Mouse (Mus musculus) ovary, postnatal 36 days (tissue): ENCODE data around the gene Med8.

Experiments used
- DNase-seq: peaks from one replicate; pipeline ENCODE4 v3.0.0; 2022; ENCODE audit warnings: low spot score, mixed read lengths

Med8 gene

GRCm38 (mm10) chr4:118415779-118416178 lies 6.6 kb downstream of the Med8 start:
- no peak for DNase-seq

GRCm38 (mm10) chr4:118416329-118416728 lies 7.2 kb downstream of the Med8 start:
- no peak for DNase-seq

GRCm38 (mm10) chr4:118417112-118417797 lies 8.1 kb downstream of the Med8 start:
- DNase-seq: no peak

- DNase-seq: no peak
These were observed 12.2 kb downstream of the Med8 start for GRCm38 (mm10) chr4:118421384-118421783.

- DNase-seq: no peak
These were observed 15.5 kb downstream of the Med8 start for GRCm38 (mm10) chr4:118424541-118425160.

GRCm38 (mm10) chr4:118425374-118425773 lies 16.2 kb downstream of the Med8 start:
- DNase-seq: no peak

- no peak for DNase-seq
These were observed 18.3 kb downstream of the Med8 start for GRCm38 (mm10) chr4:118427415-118427767.

- peak; percentile 93 for DNase-seq
These were observed 18.8 kb downstream of the Med8 start, which contains the start of gene Elovl1 for GRCm38 (mm10) chr4:118427768-118428451. Elovl1 (plus strand) TSS chr4:118428093.

GRCm38 (mm10) chr4:118428531-118429214 lies 19.5 kb downstream of the Med8 start:
- DNase-seq: peak; percentile 14

- peak; percentile 28 for DNase-seq
These were observed 20.2 kb downstream of the Med8 start for GRCm38 (mm10) chr4:118429215-118429895.

- DNase-seq: no peak
These were observed 23.2 kb downstream of the Med8 start for GRCm38 (mm10) chr4:118432332-118432731.

GRCm38 (mm10) chr4:118436820-118437603 lies 27.9 kb downstream of the Med8 start, which contains the start of gene Cdc20:
Cdc20 (minus strand) TSS chr4:118437352.
- peak; percentile 87 for DNase-seq

GRCm38 (mm10) chr4:118437829-118438253 lies 28.7 kb downstream of the Med8 start:
- DNase-seq: peak; percentile 16

- DNase-seq: no peak
These were observed 36.0 kb downstream of the Med8 start for GRCm38 (mm10) chr4:118445088-118445487.

- peak; percentile 55 for DNase-seq
These were observed 36.8 kb downstream of the Med8 start for GRCm38 (mm10) chr4:118445781-118446414.

- no peak for DNase-seq
These were observed 37.4 kb downstream of the Med8 start for GRCm38 (mm10) chr4:118446415-118447153.

- DNase-seq: no peak
These were observed 48.3 kb downstream of the Med8 start, which contains the start of gene Mpl for GRCm38 (mm10) chr4:118457345-118457975. Mpl (minus strand) TSS chr4:118457513.

GRCm38 (mm10) chr4:118464956-118465355 lies 55.8 kb downstream of the Med8 start:
- DNase-seq: no peak
